Mouse (Mus musculus) cortical plate, adult 2 months (tissue): ENCODE measurements around the gene Lhfp. TPM values are rescaled to one million over a fixed set of nuclear protein-coding genes. Genes with fewer than 3 reads are reported as not detected.

Experiments
- H3K27ac ChIP-seq: fragments of 200-500 bp; 2 replicates; pipeline ENCODE4 v1.5.1; 2012; ENCODE audit warnings: low read length, control low read depth, inconsistent platforms; ENCODE audit not compliant: insufficient read depth
- H3K4me1 ChIP-seq: fragments of 200-500 bp; 2 replicates; pipeline ENCODE4 v1.6.1; 2011; ENCODE audit warnings: low read length; ENCODE audit not compliant: control insufficient read depth, insufficient read depth
- H3K4me3 ChIP-seq: fragments of 200-500 bp; 2 replicates; pipeline ENCODE4 v1.5.1; 2011; ENCODE audit warnings: mild to moderate bottlenecking, low read length, control low read depth; ENCODE audit not compliant: insufficient read depth
- CTCF ChIP-seq: fragments of 200-500 bp; IDR thresholded peaks from 2 replicates; pipeline ENCODE4 v1.5.1; 2011; ENCODE audit warnings: mild to moderate bottlenecking, control low read depth, low read length; ENCODE audit not compliant: insufficient read depth; ENCODE audit errors: extremely low read depth
- POLR2A ChIP-seq: fragments of 200-500 bp; IDR thresholded peaks from 2 replicates; pipeline ENCODE4 v1.6.1; 2011; ENCODE audit warnings: mild to moderate bottlenecking, low read length, control low read depth; ENCODE audit not compliant: insufficient read depth; ENCODE audit errors: extremely low read depth
- polyA plus RNA-seq: library from polyadenylated mRNA; depleted of rRNA; stranded (reverse); fragments of >200 nt; gene quantifications from 2 replicates; pipeline ENCODE4 v1.2.3, GENCODE M21; 2012

Gene Lhfp
- polyA plus RNA-seq, 1 experiment = 35.1 TPM

DNA sequence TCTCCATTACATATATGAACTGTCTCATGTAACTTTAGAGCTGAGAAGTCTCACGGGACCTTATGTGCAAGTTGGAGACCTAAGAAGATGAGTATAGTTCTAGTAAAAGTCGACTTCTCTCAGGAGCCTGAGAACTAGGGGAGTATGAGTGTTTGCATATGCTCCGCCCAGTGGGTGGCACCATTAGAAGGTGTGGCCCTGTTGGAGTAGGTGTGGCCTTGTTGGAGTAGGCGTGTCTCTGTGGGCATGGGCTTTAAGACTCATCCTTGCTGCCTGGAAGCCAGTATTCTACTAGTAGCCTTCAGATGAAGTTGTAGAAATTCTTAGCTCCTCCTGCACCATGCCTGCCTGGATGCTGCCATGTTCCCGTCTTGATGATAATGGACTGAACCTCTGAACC lies 105.7 kb downstream of the Lhfp start:
- no peak for TF ChIP-seq POLR2A
- TF ChIP-seq CTCF = no peak
- no peak overlapping the region for H3K27ac ChIP-seq
- no peak overlapping the region for H3K4me3 ChIP-seq
- H3K4me1 ChIP-seq = no peaks in the 10 kb centered on the region

DNA sequence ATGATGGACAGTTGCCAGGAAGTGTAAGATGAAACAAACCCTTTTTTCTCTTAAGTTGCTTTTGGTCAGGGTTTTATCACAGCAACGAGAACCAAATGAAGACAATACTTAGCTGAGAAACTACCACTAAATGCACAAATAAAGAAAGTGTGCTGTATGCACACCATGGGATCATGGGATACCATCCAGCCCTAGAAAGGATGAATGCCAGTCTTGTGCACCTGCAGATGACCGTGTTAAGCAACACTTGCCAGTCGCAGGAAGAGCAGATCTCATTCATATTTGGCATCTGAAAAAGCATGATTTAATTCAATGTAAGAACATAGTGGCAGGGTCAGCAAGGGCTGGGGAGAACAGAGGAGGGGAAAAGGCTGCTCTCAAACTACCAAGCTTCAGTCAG lies 107.4 kb downstream of the Lhfp start:
- TF ChIP-seq CTCF = no peak
- no peak for TF ChIP-seq POLR2A
- Histone ChIP-seq H3K4me1 (no peaks in the 10 kb centered on the region), H3K4me3 (no peak overlapping the region), H3K27ac (no peak overlapping the region)

- no peak for TF ChIP-seq POLR2A
- TF ChIP-seq CTCF = no peak
- no peak overlapping the region for H3K27ac ChIP-seq
- no peak overlapping the region for H3K4me3 ChIP-seq
- H3K4me1 ChIP-seq = no peaks in the 10 kb centered on the region
These were observed 108.4 kb downstream of the Lhfp start for GRCm38 (mm10) chr3:53149625-53150320.

DNA sequence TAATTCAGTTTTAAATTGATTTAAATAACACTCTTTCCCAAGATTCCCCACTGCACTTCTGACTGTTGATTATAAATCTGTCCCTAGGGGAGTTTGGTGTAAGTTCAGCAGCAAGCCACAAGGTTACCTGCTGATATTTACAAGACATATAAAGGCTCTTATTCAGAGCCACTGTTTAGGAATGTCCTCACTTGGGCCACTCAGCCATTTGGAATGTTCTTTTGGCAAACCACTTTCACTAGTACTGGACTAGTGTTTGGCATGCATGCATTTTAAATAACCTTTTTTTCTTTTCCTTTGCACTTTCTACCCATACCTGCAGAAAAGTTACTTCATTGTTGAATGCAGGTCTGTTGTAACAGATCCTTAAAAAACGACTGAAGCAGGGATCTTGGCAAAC lies 109.8 kb downstream of the Lhfp start:
- H3K4me3 ChIP-seq = no peak overlapping the region
- no peak for TF ChIP-seq POLR2A
- TF ChIP-seq CTCF = no peak
- no peaks in the 10 kb centered on the region for H3K4me1 ChIP-seq
- no peak overlapping the region for H3K27ac ChIP-seq

DNA sequence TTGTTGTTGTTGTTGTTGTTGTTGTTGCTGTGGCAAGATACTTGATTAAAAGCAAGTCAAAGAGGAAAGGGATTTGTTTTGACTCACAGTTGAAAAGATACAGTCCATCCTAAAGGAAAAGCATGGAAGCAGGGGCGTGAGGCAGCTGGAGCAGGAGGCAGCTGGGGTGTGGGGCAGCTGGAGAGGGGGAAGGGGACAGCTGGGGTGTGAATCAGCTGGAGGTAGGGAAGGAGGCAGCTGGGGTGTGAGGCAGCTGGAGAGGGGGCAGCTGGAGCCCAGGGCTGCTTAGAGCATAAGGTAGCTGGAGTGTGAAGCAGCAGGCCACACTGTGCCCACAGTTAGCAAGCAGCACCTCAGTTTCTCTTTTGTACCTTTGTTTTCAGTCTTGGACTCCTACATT lies 110.3 kb downstream of the Lhfp start:
- no peaks in the 10 kb centered on the region for H3K4me1 ChIP-seq
- TF ChIP-seq CTCF (no peak), POLR2A (no peak)
- H3K27ac ChIP-seq = no peak overlapping the region
- no peak overlapping the region for H3K4me3 ChIP-seq

DNA sequence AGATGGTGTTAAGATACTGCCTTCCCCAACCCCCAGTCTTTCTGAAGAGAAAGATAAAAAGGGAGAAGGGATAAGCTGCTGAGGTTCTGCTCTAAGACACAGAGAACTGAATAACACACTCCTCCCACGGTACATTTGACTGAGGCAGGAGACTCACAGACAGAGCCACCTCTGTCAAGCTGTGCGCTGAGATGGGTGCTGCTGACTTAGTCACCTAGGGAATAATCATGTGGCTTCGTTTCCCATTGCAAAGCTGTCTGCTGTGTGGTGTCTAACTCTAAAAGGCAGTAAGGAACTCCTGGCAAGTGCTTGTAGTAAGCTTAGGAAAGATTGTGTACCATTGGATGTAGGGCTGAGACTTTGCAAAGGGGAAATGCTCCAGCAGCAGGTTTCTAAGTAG lies 120.6 kb downstream of the Lhfp start:
- no peak for TF ChIP-seq CTCF
- no peak for TF ChIP-seq POLR2A
- no peaks in the 10 kb centered on the region; the same call in 1 of the 2 replicates for H3K4me1 ChIP-seq
- H3K4me3 ChIP-seq = no peak overlapping the region
- H3K27ac ChIP-seq = 0 out of 2 replicates have a peak overlapping the region, but pooled peaks have one; percentile 25

DNA sequence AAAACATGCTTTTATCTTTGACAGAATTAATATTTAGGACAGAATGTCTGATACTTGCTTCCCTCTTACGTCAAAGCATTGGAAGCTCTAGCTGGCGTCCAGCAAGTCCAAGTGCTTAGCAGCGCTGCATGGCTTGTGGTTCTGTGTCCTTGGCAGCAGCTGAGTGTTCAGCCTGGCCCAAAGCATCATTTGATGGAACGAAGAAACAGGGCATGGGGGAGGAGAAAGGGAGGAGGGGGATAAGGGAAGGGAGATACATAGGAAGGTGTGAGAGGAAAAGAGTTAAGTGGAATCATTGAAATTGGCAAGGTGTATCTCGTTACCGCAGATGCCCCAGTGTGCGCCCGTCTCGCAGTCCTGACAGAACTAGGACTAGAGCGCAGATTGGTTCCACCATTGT lies 124.0 kb downstream of the Lhfp start:
- Histone ChIP-seq H3K4me1 (no peaks in the 10 kb centered on the region; the same call in 1 of the 2 replicates), H3K4me3 (no peak overlapping the region), H3K27ac (no peak overlapping the region)
- no peak for TF ChIP-seq CTCF
- no peak for TF ChIP-seq POLR2A

GRCm38 (mm10) chr3:53166001-53166400 lies 124.7 kb downstream of the Lhfp start:
- Histone ChIP-seq H3K4me3 (no peak overlapping the region), H3K4me1 (no peaks in the 10 kb centered on the region; the same call in 1 of the 2 replicates), H3K27ac (no peak overlapping the region; the same call in 1 of the 2 replicates)
- TF ChIP-seq POLR2A = no peak
- no peak for TF ChIP-seq CTCF

DNA sequence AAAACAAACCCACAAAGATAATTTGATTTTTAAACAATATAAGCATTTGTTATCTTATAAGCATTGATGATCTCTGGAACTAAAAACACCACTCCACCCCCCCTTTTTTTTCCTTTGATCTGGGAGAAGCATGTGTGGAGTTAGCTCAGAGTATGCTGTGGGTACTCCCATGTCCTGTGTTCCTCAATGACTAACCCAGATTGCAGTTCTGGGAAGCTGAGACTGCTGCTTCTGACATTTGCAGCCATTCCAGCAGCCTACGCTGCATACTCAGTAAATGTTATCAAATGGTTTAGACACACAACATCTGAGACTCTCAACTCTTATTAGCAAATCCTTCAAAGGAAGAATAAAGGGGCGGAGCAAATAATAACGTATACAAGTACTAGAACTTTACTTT lies 128.2 kb downstream of the Lhfp start:
- TF ChIP-seq POLR2A (no peak), CTCF (no peak)
- Histone ChIP-seq H3K27ac (no peak overlapping the region), H3K4me1 (no peaks in the 10 kb centered on the region; the same call in 1 of the 2 replicates), H3K4me3 (no peak overlapping the region)

- Histone ChIP-seq H3K4me3 (no peak overlapping the region), H3K27ac (no peak overlapping the region), H3K4me1 (no peaks in the 10 kb centered on the region; the same call in 1 of the 2 replicates)
- TF ChIP-seq POLR2A (no peak), CTCF (no peak)
These were observed 132.2 kb downstream of the Lhfp start for GRCm38 (mm10) chr3:53173310-53174063.
